Comparison of ENCODE assay signal across 25 mouse cellular contexts in genomic region chr5:34592666-34593065, GRCm38 (mm10).
"Had no signal": no experiment of that assay in that cellular context is flagged by ENCODE, and none has a peak within 500 bp of the region (broad histone marks: within the 10 kb centered on the region; RNA-seq: fewer than 3 reads in every experiment).

No protein-coding gene starts in this region.

- H3K4me3 ChIP-seq: kidney, embryonic 15.5 days; limb, embryonic 10.5 days; limb, embryonic 13.5 days; liver, embryonic 12.5 days; liver, embryonic 15.5 days; lung, embryonic 15.5 days; megakaryocyte, embryonic 14.5 days; midbrain, embryonic 10.5 days; midbrain, embryonic 13.5 days; myocyte; neural tube, embryonic 13.5 days; stomach, embryonic 15.5 days had no signal

- H3K27ac ChIP-seq: kidney, embryonic 15.5 days; limb, embryonic 10.5 days; limb, embryonic 13.5 days; liver, embryonic 12.5 days; liver, embryonic 15.5 days; lung, embryonic 15.5 days; midbrain, embryonic 10.5 days; midbrain, embryonic 13.5 days; neural tube, embryonic 13.5 days; stomach, embryonic 15.5 days had no signal

- DNase-seq: kidney, postnatal 10 days; kidney, postnatal 36 days; layer of hippocampus, adult 9-11 months; liver; lung, adult 18-20 months; lung, postnatal 10 days; lung, postnatal 36 days; retina, postnatal 1 day; right cerebral cortex, postnatal 25 days; spleen, adult 18-20 months; thymus, adult 2 months; thymus, postnatal 25 days had no signal

- H3K36me3 ChIP-seq: stomach, embryonic 15.5 days had no signal

- H3K27me3 ChIP-seq: kidney, embryonic 15.5 days; limb, embryonic 13.5 days; liver, embryonic 12.5 days; liver, embryonic 15.5 days; lung, embryonic 15.5 days; megakaryocyte, embryonic 14.5 days; midbrain, embryonic 13.5 days; neural tube, embryonic 13.5 days; stomach, embryonic 15.5 days had no signal

- H3K9me3 ChIP-seq: kidney, embryonic 15.5 days; limb, embryonic 10.5 days; limb, embryonic 13.5 days; liver, embryonic 12.5 days; liver, embryonic 15.5 days; lung, embryonic 15.5 days; megakaryocyte, embryonic 14.5 days; midbrain, embryonic 10.5 days; midbrain, embryonic 13.5 days; neural tube, embryonic 13.5 days; stomach, embryonic 15.5 days had no signal

- ATAC-seq: liver, embryonic 12.5 days; midbrain, embryonic 13.5 days; midbrain, embryonic 16.5 days had no signal

- H3K9ac ChIP-seq: kidney, embryonic 15.5 days; limb, embryonic 13.5 days; liver, embryonic 12.5 days; liver, embryonic 15.5 days; lung, embryonic 15.5 days; midbrain, embryonic 13.5 days; neural tube, embryonic 13.5 days; stomach, embryonic 15.5 days had no signal

- H3K4me2 ChIP-seq: kidney, embryonic 15.5 days; limb, embryonic 13.5 days; liver, embryonic 12.5 days; liver, embryonic 15.5 days; lung, embryonic 15.5 days; midbrain, embryonic 13.5 days; neural tube, embryonic 13.5 days; stomach, embryonic 15.5 days had no signal
